In genomic region chr7:122494088-122494487, GRCm38 (mm10) we compare ENCODE assay signal across 7 mouse cellular contexts.
DNase-seq lines count a peak whose midpoint lies in the region; ATAC-seq and TF ChIP-seq lines count a peak whose summit lies in the region.

No protein-coding gene starts in this region.

- H3K9ac ChIP-seq in liver, adult 2 months (ENCODE audit: low read depth, low read length), result no peak overlapping the region
- H3K9ac ChIP-seq in liver, embryonic 11.5 days (ENCODE audit: low read depth, low read length), result no peak overlapping the region
- H3K9ac ChIP-seq in heart, embryonic 12.5 days, result no peak overlapping the region

- H3K9me3 ChIP-seq in liver, embryonic 11.5 days (ENCODE audit: control insufficient read depth, low read length), result no peaks in the 10 kb centered on the region
- no peaks in the 10 kb centered on the region for H3K9me3 ChIP-seq in heart, embryonic 12.5 days (replicated peaks)

- no peak overlapping the region for H3K4me3 ChIP-seq in liver, adult 2 months (ENCODE audit: insufficient read depth, low read depth, low read length)
- no peak overlapping the region for H3K4me3 ChIP-seq in liver, embryonic 11.5 days (ENCODE audit: low read depth, low read length)
- H3K4me3 ChIP-seq in heart, embryonic 12.5 days, result no peak overlapping the region

- no peaks in the 10 kb centered on the region for H3K27me3 ChIP-seq in liver, adult 2 months (ENCODE audit: control insufficient read depth, insufficient read depth, low read length)
- no peaks in the 10 kb centered on the region for H3K27me3 ChIP-seq in liver, embryonic 11.5 days (replicated peaks; ENCODE audit: control insufficient read depth, insufficient read depth, low read length)
- H3K27me3 ChIP-seq in heart, embryonic 12.5 days (replicated peaks), result no peaks in the 10 kb centered on the region

- H3K27ac ChIP-seq in liver, adult 2 months (replicated peaks; ENCODE audit: insufficient read depth, low read depth, low read length), result no peak overlapping the region
- H3K27ac ChIP-seq in liver, embryonic 11.5 days (ENCODE audit: low read depth, low read length), result no peak overlapping the region
- no peak overlapping the region for H3K27ac ChIP-seq in heart, embryonic 12.5 days (ENCODE audit: poor library complexity, severe bottlenecking)

- no peak for ATAC-seq in liver, embryonic 11.5 days (replicated peaks; ENCODE audit: low FRiP score)
- ATAC-seq in heart, embryonic 12.5 days (ENCODE audit: insufficient number of reproducible peaks, low FRiP score), result no peak

- TF ChIP-seq POLR2A in liver, adult 2 months (IDR thresholded peaks at IDR 0.05; ENCODE audit: extremely low read depth, insufficient read depth, low read length), result no peak

- WGBS in liver, adult 2 months, result 27% methylated on average over 3 of the region's 3 CpGs
- 15% methylated on average over 3 of the region's 3 CpGs for WGBS in liver, embryonic 11.5 days
- 28% methylated on average over 3 of the region's 3 CpGs for WGBS in heart, embryonic 12.5 days

- peak; percentile 44 for DNase-seq in liver, adult 2 months (ENCODE audit: extremely low read depth, low read depth, low spot score)
- DNase-seq in liver, embryonic 11.5 days (ENCODE audit: low spot score), result no peak
- peak; percentile 60 for DNase-seq in ZHBTc4 (ENCODE audit: low read depth, low spot score)
- peak; percentile 45 to 61 for DNase-seq in cerebellum, postnatal 14 days
- DNase-seq in kidney, postnatal 25 days, result peak; percentile 43 to 53
- DNase-seq in retina, postnatal 1 day, result peak; percentile 82

- no peaks in the 10 kb centered on the region for H3K36me3 ChIP-seq in liver, adult 2 months (ENCODE audit: control insufficient read depth, insufficient read depth, low read length)
- no peaks in the 10 kb centered on the region for H3K36me3 ChIP-seq in liver, embryonic 11.5 days (ENCODE audit: control insufficient read depth, insufficient read depth, low read length)
- H3K36me3 ChIP-seq in heart, embryonic 12.5 days, result no peaks in the 10 kb centered on the region

- peak; percentile 80 for TF ChIP-seq CTCF in liver, adult 2 months (IDR thresholded peaks at IDR 0.05; ENCODE audit: low read depth, low read length)

- no peaks in the 10 kb centered on the region for H3K79me2 ChIP-seq in liver, adult 2 months (ENCODE audit: control insufficient read depth, insufficient read depth, low read length)

- no peak overlapping the region for H3K4me2 ChIP-seq in liver, embryonic 11.5 days
- H3K4me2 ChIP-seq in heart, embryonic 12.5 days, result no peak overlapping the region

- H3K4me1 ChIP-seq in liver, adult 2 months (ENCODE audit: control insufficient read depth, insufficient read depth, low read length), result no peaks in the 10 kb centered on the region
- no peaks in the 10 kb centered on the region for H3K4me1 ChIP-seq in liver, embryonic 11.5 days (replicated peaks; ENCODE audit: control insufficient read depth, insufficient read depth, low read length)
- H3K4me1 ChIP-seq in heart, embryonic 12.5 days (replicated peaks), result no peaks in the 10 kb centered on the region
